Mouse (Mus musculus): ENCODE results near the gene Dact1. TPM values are rescaled to one million over a fixed set of nuclear protein-coding genes. Genes with fewer than 3 reads are reported as not detected.

Dact1 gene
- total RNA-seq, 2 experiments from 2014 or later = 9.6 to 12.3 TPM

DNA sequence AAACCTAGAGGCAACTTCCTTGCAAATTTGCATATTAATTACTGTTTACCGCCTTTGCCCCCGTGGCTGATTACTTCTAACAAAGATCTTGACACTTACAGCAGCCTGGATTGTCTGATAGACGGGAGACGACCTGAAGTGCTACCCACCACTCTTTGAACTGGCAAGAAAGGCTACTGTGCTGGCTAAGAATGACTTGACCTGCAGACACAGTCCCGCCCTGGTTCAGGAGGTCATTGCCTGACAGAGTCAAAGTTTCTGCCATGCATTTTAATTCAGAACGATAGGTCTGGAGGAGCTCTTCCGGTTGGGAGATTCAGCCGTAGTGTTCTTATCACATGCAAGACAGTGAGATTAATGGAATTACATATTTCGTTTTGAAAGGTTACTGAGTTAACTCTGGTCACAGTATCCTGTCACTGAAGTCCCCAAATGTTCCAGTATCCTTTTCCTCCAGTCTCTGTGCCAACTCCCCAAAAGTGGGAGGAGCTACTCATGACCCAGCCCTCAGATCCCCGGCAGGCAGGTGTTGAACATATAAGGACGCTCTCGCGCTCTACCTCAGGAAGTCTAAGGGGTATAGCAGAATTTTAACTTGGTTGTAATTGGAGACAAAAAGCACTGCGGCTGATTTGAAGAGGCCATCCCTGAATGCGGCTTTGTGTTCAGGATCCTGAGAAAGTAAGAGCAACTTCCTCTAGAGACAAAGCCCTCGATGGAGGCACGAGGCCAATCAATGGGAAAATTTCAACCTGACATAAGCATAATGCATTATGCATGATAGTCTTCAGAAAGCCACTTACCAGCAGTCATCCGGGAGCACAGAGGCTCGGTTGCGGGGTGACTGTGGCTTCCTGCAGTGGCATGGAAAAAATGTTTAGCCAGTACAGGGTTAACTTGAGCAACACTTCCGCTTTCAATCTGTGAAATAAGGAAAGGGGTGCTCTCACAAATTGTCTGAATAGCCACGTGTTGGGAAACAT is 15.4 kb upstream of the Dact1 start:
- Histone ChIP-seq H3K4me3 (no peak overlapping the region; the same call in 1 of the 2 replicates), H3K27ac (no peak overlapping the region)
- no peak for DNase-seq (ENCODE audit: extremely low spot score in 1 of 2, low spot score in 2 of 2)
- intact Hi-C loops (cut with DNase I) = no loop called here
- no peak for TF ChIP-seq CTCF (IDR thresholded peaks at IDR 0.05)

DNA sequence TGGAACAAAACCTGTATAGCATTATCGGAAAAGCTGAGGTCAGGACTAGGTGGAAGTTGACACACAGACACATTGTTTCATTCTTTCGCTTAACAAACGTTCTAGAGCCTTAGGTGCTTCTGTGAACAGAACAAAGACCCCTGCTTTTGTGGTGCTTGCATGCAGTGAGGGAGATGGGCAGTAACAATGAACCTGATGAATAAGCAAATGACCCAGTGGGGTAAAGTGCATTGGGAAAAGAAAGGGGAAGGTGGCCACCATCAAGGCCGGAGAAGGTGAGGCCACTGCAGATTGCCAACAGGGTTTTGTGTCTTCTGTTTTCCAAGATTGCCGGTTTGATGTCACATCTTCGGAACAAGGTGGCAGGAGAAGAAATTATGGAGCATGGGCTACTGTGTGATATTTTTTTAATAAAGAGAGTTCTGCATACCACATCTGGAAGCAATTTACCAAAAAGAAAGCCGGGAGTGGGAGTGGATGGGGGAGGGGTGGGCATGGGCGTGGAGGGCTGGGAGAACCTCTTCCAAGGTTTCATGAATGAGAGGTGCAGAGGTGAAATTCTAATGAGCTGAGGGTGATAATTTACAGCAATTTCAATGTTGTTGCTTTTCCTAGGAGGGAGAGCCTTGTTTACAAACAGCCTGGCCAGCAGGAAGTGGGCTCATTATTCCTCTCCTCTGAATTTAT is 12.7 kb upstream of the Dact1 start:
- Histone ChIP-seq H3K4me3 (no peak overlapping the region), H3K27ac (no peak overlapping the region)
- intact Hi-C loops (cut with DNase I) = no loop called here
- no peak for DNase-seq (ENCODE audit: extremely low spot score in 1 of 2, low spot score in 2 of 2)
- no peak for TF ChIP-seq CTCF (IDR thresholded peaks at IDR 0.05)

DNA sequence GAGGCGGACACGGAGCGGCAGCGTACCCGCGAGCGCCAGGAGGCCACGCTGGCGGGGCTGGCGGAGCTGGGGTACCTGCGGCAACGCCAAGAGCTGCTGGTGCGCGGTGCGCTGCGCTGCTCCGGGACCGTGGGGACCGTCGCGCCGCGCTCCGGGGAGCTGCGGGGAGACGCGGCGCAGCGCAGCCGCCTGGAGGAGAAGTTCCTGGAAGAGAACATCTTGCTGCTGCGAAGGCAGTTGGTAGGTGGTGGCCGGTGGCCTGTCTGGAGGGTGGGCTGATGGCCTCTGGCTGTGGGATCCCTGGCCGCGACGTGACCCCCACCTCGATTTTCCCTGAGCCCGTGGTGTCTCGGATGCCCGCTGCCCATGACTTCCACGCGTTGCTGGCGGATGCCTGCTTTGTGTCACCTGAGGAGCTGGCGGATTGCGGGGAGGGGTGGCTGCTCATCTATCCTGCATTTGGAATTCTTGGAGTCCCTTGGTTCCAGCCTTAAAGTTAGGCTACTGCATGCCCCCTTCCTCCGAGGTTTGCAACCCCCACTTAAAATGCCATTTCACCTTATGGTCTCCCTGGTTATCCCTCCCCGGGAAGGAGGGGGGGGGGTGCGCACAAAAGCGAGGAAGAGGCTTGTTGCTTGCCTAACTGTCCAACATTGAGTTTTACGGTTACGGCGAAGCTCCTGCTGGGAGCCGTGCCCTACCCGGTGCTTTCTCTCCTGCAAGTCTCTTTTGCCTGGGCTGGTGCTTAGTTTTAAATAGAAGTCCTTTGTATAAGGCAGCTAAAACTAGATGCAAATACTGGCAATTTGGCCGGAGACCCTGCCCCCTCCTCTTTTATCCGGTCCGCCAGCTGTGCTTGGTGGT is 616 bp downstream of the Dact1 start:
- DNase-seq (ENCODE audit: extremely low spot score in 1 of 2, low spot score in 2 of 2) = peak; percentile 39 to 42
- Histone ChIP-seq H3K4me3 (peak overlapping the region; percentile 70), H3K27ac (peak overlapping the region; percentile 70)
- intact Hi-C loops (cut with DNase I) = loop anchor here (5.0 to 10.0 kb wide), 4 partner anchors 113 to 452 kb away; no protein-coding TSS in a partner anchor
- no peak; the same call in 1 of the 2 replicates for TF ChIP-seq CTCF (IDR thresholded peaks at IDR 0.05)

DNA sequence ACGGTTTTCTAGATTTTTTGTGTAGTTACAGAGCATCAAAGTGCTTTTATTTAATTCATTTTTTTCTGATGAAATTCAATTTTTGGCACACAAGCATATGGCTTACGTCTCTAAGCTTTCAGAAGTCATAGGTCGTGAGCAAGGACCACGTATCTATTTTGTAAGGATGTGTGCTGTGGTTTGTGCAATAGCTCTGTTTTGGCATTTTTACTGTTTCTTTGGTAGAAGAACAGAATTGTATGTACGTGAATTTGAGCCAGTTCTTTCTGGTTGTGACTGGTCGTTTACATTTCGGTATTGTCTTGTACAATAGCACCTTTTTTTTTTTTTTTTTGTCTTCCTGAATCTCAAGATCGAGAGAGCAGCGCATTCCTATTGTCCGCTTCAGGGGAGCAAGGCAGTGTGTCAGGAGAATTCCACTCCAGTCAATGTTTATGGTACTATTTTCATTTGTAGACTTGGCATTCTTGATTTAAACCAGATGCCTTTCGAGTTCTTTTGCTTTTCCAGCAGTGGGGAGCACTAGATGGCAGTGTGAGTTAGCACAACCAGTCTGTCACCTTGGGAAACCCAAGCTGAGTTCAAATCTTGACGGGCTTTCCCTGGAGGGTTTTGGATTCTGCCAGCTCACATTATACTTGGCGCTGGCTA is 1.7 kb downstream of the Dact1 start:
- Histone ChIP-seq H3K27ac (no peak overlapping the region), H3K4me3 (peak overlapping the region; percentile 70)
- DNase-seq (ENCODE audit: extremely low spot score in 1 of 2, low spot score in 2 of 2) = peak; percentile 47 to 64
- peak; percentile 73 for TF ChIP-seq CTCF (IDR thresholded peaks at IDR 0.05)
- intact Hi-C loops (cut with DNase I) = loop anchor here (1.0 to 10.0 kb wide), 6 partner anchors 114 to 451 kb away; no protein-coding TSS in a partner anchor

DNA sequence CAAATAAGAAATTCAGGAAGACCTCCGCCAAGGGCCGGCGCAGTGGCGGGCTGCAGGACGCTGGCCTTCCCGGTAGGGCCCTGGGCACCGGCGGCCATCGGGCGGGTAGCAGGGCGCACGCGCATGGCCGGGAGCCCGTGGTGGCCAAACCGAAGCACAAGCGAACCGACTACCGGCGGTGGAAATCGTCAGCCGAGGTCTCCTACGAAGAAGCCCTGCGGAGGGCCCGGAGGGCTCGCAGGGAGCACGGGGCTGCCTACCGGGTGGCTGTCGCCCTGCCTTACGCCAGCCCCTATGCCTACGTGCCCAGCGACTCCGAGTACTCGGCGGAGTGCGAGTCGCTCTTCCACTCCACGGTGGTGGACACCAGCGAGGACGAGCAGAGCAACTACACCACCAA is 8.6 kb downstream of the Dact1 start:
- intact Hi-C loops (cut with DNase I) = loop anchor here (10.0 kb wide), 1 partner anchor 257 kb away; no protein-coding TSS in a partner anchor
- no peak for TF ChIP-seq CTCF (IDR thresholded peaks at IDR 0.05)
- no peak overlapping the region for H3K27ac ChIP-seq
- DNase-seq (ENCODE audit: extremely low spot score in 1 of 2, low spot score in 2 of 2) = no peak
- no peak overlapping the region for H3K4me3 ChIP-seq

DNA sequence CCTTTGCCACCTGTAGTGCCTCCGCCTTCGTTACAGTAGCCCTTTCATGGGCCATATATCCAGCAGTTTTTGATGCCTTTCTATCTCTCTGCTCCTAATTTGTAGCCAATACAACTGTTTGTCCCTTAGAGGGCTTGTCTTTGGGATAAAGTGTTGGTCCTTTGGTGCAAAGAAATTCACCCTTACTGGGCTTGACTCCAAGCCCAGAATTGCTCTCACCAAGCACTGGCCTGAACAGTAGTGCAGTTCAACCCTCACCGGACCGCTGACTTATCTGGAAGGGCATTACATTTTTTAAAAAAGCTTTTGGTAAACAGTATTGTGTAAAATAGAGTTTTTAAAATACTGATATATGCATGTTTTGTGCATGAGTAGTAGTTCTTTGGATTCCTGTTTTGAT is 9.9 kb downstream of the Dact1 start:
- H3K27ac ChIP-seq = no peak overlapping the region
- no peak overlapping the region for H3K4me3 ChIP-seq
- DNase-seq (ENCODE audit: extremely low spot score in 1 of 2, low spot score in 2 of 2) = no peak
- intact Hi-C loops (cut with DNase I) = loop anchor here (10.0 kb wide), 1 partner anchor 255 kb away; no protein-coding TSS in a partner anchor
- no peak for TF ChIP-seq CTCF (IDR thresholded peaks at IDR 0.05)

DNA sequence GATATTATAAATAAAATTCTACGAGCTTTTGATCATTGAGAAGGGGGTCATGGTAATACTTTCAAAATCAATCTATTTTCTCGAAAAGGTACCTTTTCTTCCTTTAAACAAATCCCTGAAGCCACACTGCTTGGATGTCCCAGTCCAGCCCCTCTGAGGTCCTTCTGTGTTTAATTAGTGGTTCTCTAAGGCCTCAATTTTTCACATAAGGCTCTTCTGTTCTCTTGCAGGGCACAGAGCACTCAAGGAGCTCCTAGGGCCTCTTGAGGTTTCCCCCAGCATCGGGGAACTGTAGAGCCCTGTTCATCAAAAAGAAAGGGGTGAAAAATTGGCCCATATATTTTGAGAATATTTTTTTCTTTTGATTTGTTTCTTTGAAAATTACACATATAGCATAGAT is 23.0 kb downstream of the Dact1 start:
- no peak for TF ChIP-seq CTCF (IDR thresholded peaks at IDR 0.05)
- H3K4me3 ChIP-seq = no peak overlapping the region
- DNase-seq (ENCODE audit: extremely low spot score in 1 of 2, low spot score in 2 of 2) = no peak
- intact Hi-C loops (cut with DNase I) = loop anchor here (5.0 kb wide), 1 partner anchor 230 kb away; no protein-coding TSS in a partner anchor
- H3K27ac ChIP-seq = no peak overlapping the region

DNA sequence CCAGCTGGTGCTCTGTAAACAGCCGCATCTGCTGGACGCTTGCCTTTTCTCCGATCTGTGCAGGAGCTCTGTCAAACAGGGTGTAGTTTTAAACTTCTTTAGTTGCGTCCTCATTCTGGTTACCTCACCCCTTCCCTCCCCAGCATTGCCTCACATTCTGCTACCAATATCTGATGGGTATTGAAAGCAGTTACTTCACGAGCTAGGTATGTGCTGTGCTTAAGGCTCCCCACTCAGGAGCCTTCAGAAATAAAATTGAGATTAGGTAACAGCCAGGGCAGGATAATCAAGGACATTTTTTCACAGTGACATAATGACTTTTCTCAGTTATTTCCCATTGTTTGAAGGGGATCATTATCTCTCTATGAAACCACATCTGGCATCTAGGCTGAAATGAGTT is 23.9 kb downstream of the Dact1 start:
- Histone ChIP-seq H3K27ac (no peak overlapping the region), H3K4me3 (no peak overlapping the region)
- intact Hi-C loops (cut with DNase I) = loop anchor here (5.0 kb wide), 1 partner anchor 229 kb away; no protein-coding TSS in a partner anchor
- TF ChIP-seq CTCF (IDR thresholded peaks at IDR 0.05) = no peak
- DNase-seq (ENCODE audit: extremely low spot score in 1 of 2, low spot score in 2 of 2) = no peak

DNA sequence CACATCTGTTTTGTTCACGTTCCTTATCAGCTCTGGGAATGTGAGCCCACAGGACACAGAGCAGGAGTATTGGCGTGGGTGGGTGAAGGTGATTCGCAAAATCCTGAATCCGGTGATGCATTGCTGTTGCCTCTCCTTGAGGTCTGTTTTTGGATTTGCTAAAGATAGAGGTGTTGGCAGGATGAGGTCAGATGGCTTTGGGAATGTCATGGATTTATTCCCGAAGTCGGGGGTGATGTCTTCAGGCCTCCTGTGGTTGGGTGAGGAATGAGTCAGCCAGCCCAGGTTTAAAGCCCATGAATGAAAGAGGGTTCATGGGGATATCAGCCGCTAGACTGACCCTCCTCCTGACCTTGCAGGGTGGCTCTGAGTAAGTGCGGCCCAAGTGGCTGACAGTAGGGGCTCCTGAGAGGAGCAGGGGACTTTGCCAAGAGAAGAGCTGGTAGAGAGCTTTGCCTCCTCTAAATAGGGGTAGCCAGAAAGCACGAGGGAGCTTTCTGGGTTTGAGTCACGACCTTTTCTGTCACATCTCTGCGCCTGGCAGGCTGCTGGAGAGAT is 27.4 kb downstream of the Dact1 start:
- intact Hi-C loops (cut with DNase I) = no loop called here

DNA sequence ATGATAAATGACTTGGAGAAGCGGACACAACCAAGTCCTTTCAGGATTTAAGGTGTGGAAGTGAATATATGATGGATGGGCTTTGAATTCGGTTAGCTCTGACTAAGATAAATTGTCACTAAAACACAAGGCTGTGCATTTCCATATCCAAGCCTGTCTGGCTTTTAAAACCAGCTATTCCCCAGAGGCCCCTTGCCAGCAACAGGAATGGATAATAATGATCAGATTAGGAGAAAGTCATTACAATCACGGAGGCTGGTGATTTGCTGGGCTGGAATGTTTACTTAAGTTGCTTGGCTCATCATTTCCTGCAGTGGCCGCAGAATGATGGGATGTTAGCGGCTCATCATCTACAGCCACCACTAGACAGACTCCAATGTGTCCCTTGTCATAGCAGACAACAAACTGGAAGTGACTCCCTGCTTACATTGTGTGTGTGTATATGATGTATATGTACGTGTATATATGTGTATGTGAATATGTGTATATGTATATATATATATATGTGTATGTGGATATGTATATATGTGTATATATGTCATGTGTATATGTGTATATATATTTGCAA is 28.3 kb downstream of the Dact1 start:
- TF ChIP-seq CTCF (IDR thresholded peaks at IDR 0.05) = no peak
- no peak overlapping the region for H3K4me3 ChIP-seq
- no peak overlapping the region for H3K27ac ChIP-seq
- intact Hi-C loops (cut with DNase I) = no loop called here
- no peak for DNase-seq (ENCODE audit: extremely low spot score in 1 of 2, low spot score in 2 of 2)

More for the DNA sequence above, 27.4 kb downstream of the Dact1 start:
- H3K27ac ChIP-seq = no peak overlapping the region
- no peak for DNase-seq (ENCODE audit: extremely low spot score in 1 of 2, low spot score in 2 of 2)
- TF ChIP-seq CTCF (IDR thresholded peaks at IDR 0.05) = no peak
- H3K4me3 ChIP-seq = no peak overlapping the region

Measured in left cerebral cortex, adult 2 months (tissue).